Mouse (Mus musculus) forebrain, embryonic 13.5 days (tissue): ENCODE data around the gene Bco1. TPM values are rescaled to one million over a fixed set of nuclear protein-coding genes. Genes with fewer than 3 reads are reported as not detected.

Source experiments
- ATAC-seq: fragments of 200-750 bp; cut with Nextera tagmentation; 2 replicates; pipeline ENCODE4 v1.8.0; 2017
- H3K27ac ChIP-seq: fragments of 300-500 bp; sonication (generic); 2 replicates; pipeline ENCODE4 v1.5.1; 2015; ENCODE audit warnings: inconsistent platforms, mild to moderate bottlenecking, moderate library complexity
- H3K27me3 ChIP-seq: fragments of 300-500 bp; sonication (generic); 2 replicates; pipeline ENCODE4 v1.6.1; 2015; ENCODE audit warnings: mild to moderate bottlenecking, inconsistent platforms
- H3K36me3 ChIP-seq: fragments of 300-500 bp; sonication (generic); 2 replicates; pipeline ENCODE4 v1.6.1; 2015; ENCODE audit warnings: mild to moderate bottlenecking, inconsistent platforms; ENCODE audit not compliant: poor library complexity, severe bottlenecking
- H3K4me1 ChIP-seq: fragments of 300-500 bp; sonication (generic); 2 replicates; pipeline ENCODE4 v1.6.1; 2015; ENCODE audit warnings: inconsistent platforms
- H3K4me2 ChIP-seq: fragments of 300-500 bp; sonication (generic); 2 replicates; pipeline ENCODE4 v1.6.1; 2015; ENCODE audit warnings: inconsistent platforms, mild to moderate bottlenecking, moderate library complexity
- H3K4me3 ChIP-seq: fragments of 300-500 bp; sonication (generic); 2 replicates; pipeline ENCODE4 v1.5.1; 2015; ENCODE audit warnings: mild to moderate bottlenecking, inconsistent platforms
- H3K9ac ChIP-seq: fragments of 300-500 bp; sonication (generic); 2 replicates; pipeline ENCODE4 v1.6.1; 2015; ENCODE audit warnings: mild to moderate bottlenecking, inconsistent platforms
- H3K9me3 ChIP-seq: fragments of 300-500 bp; sonication (generic); replicated peaks from 2 replicates; pipeline ENCODE4 v1.6.1; 2016; ENCODE audit warnings: inconsistent platforms
- WGBS: fragments of 180-500 bp; shearing (Covaris S2); methylation state at CpG from one replicate; pipeline ENCODE4 v1.1.7; 2015; 5-methylcytosine and 5-hydroxymethylcytosine counted together
- polyA plus RNA-seq: library from polyadenylated mRNA; unstranded; fragments of >200 nt; fragmentation: Nextera tagmentation; extraction: Ambion mirVana; gene quantifications from 2 replicates; pipeline ENCODE4 v1.2.1, GENCODE M21; 2015

Gene Bco1
- not detected in 2 replicates for polyA plus RNA-seq

DNA sequence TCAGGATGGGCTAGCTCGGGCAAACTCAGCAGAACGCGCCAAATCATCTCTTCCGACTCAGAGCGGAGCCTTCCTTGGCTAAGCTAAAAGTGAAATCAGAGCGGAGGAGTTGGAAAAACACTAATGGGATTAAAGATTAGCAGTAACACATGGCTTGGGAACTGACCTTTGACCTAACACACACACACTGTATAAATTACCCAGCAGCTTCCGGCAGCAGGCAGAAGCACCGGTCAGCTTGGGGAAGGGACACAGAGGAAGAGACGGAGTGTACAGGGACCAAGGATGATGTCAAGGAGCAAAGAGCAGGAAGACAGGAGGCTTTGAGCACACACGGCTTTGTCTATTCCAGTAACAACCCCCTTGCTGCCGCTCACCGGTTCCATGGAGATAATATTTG is at the start of gene Bco1:
Bco1 (plus strand) TSS at position 208 of the 400 bp plus-strand sequence.
- no peaks in the 10 kb centered on the region for H3K27me3 ChIP-seq
- H3K4me3 ChIP-seq = no peak within 1 kb of the TSS
- H3K9ac ChIP-seq = no peak within 1 kb of the TSS
- peaks cover 10% of the 10 kb centered on the region; the same call in 1 of the 2 replicates for H3K4me1 ChIP-seq
- ATAC-seq = no peak
- no peak within 1 kb of the TSS for H3K4me2 ChIP-seq
- no peaks in the 10 kb centered on the region; the same call in none of the 2 replicates for H3K9me3 ChIP-seq
- 78% methylated on average over 12 of the region's 12 CpGs for WGBS
- H3K36me3 ChIP-seq = no peaks in the 10 kb centered on the region
- no peak within 1 kb of the TSS for H3K27ac ChIP-seq

DNA sequence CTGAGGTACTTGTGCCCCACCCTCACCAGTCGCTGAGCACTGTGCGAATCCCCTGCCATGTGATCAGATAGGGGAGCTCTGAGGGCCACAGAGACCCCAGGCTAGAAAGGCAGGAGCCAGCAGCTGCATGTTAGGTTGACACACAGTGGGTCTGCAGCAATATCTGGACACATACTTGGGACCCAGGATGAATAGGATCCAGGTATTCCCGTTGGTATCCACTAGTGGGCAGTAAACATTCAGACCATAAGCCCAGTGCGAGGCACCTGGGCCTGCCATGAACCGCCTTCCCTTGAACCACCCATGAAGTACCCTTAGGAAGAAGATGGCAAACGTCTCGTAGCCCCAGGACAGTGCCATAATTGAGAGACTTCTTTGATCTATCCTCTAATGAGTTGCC is 46.2 kb upstream of the Bco1 start:
- Histone ChIP-seq H3K9me3 (no peaks in the 10 kb centered on the region), H3K4me3 (no peak overlapping the region), H3K4me1 (no peaks in the 10 kb centered on the region), H3K27me3 (no peaks in the 10 kb centered on the region), H3K4me2 (no peak overlapping the region), H3K9ac (no peak overlapping the region), H3K27ac (no peak overlapping the region), H3K36me3 (no peaks in the 10 kb centered on the region)
- 68% methylated on average over 7 of the region's 7 CpGs for WGBS
- no peak for ATAC-seq

DNA sequence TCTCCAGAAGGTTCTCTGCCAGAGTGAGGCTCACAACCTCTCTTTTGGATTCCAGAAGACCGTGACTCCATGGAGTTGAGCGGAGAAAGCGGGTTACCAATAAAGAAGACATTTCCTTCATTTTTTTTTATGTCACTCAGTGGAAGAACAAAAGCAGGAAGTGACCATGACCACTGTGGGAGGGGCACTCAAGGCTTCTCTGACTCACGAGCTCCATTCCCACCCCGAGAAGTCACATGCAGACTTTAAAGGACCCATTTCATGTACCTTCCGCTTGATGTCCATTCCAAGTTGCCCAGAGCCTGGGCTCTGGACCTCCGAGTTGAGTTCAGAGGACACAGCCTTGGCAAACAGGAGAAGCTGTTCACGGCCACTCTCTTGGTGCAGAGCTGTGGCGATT is 44.9 kb upstream of the Bco1 start:
- no peaks in the 10 kb centered on the region for H3K27me3 ChIP-seq
- H3K27ac ChIP-seq = no peak overlapping the region
- no peak overlapping the region for H3K4me3 ChIP-seq
- no peak overlapping the region for H3K4me2 ChIP-seq
- 94% methylated on average over 9 of the region's 9 CpGs for WGBS
- ATAC-seq = no peak
- no peaks in the 10 kb centered on the region for H3K9me3 ChIP-seq
- no peaks in the 10 kb centered on the region for H3K4me1 ChIP-seq
- no peak overlapping the region for H3K9ac ChIP-seq
- no peaks in the 10 kb centered on the region for H3K36me3 ChIP-seq

DNA sequence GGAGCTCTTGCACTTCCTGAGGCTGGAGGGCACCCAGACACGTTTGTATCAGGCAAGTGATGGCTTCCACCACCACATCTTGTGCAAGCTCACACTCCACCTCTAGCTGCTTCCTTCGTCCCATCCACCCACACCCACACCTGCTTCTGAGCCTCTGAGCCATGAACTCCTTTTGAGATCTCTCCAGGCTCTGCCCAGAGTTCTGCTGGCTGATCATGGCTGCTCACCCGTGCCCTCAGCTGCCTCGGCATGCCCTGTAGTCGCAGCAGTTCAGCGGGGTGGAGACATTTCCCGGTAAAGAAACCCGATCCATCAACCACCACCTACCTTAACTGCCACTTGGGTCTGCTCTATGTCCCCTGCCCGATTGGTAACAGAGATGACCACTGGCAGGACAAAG is 44.3 kb upstream of the Bco1 start:
- Histone ChIP-seq H3K4me3 (no peak overlapping the region), H3K27ac (no peak overlapping the region), H3K4me2 (no peak overlapping the region), H3K4me1 (no peaks in the 10 kb centered on the region), H3K9ac (no peak overlapping the region), H3K36me3 (no peaks in the 10 kb centered on the region), H3K27me3 (no peaks in the 10 kb centered on the region), H3K9me3 (no peaks in the 10 kb centered on the region)
- WGBS = 76% methylated on average over 9 of the region's 9 CpGs
- ATAC-seq = no peak

DNA sequence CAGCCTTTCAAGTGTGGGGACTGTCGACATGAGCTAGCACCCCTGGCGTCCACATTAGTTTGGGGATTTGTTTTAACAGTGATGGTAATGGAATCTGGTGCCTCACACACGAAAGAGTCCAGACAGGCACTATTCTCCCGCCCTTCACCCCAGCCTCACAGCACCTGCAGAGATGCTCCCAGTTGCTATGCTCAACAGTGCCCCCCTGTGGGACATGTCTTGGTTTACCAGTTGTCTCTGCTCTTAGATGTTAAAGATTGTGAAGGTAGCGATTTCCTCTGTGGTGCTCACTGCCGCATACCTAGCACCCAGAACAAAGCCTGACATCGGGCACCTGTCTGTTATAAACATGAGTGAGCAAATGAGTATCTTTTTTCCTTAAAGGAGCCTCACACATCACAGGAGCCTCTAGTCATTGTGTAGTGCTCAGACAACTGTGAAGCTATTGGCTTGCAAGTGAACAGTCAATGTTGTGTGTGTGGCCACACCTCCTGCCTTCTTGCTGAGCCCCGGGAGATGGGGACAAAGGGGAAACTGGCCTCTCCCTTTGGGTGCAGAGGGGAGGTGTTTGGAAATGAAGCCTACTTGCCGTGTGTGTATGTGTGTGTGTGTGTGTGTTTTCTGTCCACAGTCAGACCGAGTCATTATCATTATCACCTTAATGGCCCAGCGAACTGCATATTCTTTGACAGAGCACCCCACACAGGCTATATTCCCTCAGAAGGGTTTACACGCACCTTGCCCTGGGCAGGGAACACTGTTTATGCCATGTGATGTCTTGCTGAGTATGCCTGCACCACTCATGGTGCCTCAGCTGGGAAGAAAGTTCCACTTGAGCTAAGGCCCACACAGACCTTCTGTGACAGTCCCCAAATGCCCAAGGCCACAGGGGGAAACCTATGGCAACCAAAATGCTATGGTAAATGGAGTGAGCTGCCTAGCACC is 42.2 kb upstream of the Bco1 start:
- no peak overlapping the region for H3K27ac ChIP-seq

DNA sequence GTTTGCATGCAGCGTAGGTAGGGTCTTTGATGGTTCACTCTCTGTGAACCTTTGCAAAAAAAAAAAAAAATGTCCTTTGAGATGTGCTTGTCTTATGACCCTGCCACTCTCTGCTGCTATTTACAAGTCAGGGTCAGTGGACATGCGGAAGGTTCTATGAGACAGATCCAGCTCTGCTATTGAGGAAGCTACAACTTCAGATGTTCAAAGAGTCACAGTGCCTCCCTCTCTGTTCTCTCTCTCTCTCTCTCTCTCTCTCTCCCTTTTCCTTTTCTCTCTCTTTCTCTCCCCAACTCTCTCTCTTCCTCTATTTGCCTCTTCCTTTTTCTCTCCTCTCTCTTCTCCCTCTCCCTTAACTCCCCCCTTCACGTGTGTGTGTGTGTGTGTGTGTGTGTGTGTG is 41.5 kb upstream of the Bco1 start:
- no peak overlapping the region for H3K4me2 ChIP-seq
- H3K4me3 ChIP-seq = no peak overlapping the region
- no peak for ATAC-seq
- H3K9ac ChIP-seq = no peak overlapping the region
- no peaks in the 10 kb centered on the region for H3K36me3 ChIP-seq
- no peak overlapping the region for H3K27ac ChIP-seq
- no peaks in the 10 kb centered on the region for H3K9me3 ChIP-seq
- H3K4me1 ChIP-seq = no peaks in the 10 kb centered on the region
- H3K27me3 ChIP-seq = no peaks in the 10 kb centered on the region
- WGBS = 94% methylated on average over 3 of the region's 3 CpGs

More for the DNA sequence above, 42.2 kb upstream of the Bco1 start:
- no peak for ATAC-seq
- Histone ChIP-seq H3K9me3 (no peaks in the 10 kb centered on the region), H3K27me3 (no peaks in the 10 kb centered on the region), H3K4me2 (no peak overlapping the region), H3K4me3 (no peak overlapping the region), H3K9ac (no peak overlapping the region), H3K36me3 (no peaks in the 10 kb centered on the region), H3K4me1 (no peaks in the 10 kb centered on the region)
- WGBS = 72% methylated on average over 12 of the region's 12 CpGs

DNA sequence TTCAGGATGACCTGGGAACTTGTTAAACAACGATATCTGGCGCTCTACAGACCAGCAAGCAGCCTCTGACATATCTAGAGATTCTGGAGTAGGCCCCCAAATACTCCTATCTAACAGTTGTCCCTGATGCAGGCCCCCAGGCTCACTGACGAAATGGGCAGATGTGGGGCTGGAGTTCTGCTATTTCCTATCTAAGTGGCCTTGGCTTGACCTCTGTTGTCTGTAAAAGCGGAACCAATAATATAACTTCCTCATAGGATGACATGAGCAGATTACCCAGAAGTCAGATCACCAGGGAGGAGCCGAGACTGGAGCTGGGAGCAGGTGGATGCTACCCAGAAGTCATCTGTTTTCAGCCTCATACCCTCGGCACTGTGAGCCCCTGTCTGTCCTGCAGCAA is 40.6 kb upstream of the Bco1 start:
- no peak overlapping the region for H3K9ac ChIP-seq
- ATAC-seq = no peak
- WGBS = 90% methylated on average over 6 of the region's 6 CpGs
- no peaks in the 10 kb centered on the region for H3K36me3 ChIP-seq
- no peaks in the 10 kb centered on the region for H3K4me1 ChIP-seq
- no peak overlapping the region for H3K4me2 ChIP-seq
- no peaks in the 10 kb centered on the region for H3K27me3 ChIP-seq
- no peaks in the 10 kb centered on the region for H3K9me3 ChIP-seq
- H3K4me3 ChIP-seq = no peak overlapping the region
- no peak overlapping the region for H3K27ac ChIP-seq

DNA sequence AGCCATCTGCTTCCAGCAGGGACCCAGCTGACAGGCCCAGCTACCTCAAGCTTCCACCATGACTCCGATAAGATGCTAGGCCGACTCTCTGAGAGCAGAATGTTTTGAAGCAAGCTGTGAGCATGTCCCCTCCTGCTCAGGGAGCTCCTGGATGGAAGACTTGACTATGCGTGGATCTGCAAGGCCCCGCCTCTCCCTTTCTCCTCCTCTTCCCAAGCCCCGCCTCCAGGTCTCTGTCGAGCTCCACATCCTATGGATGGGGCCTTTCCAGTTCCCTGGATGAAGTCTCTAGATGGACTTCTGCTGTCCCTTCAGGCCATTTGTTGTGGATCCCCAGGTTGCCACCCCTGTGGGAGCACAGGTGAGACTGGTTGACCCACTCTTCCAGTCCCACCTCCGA is 36.6 kb upstream of the Bco1 start:
- Histone ChIP-seq H3K27me3 (no peaks in the 10 kb centered on the region), H3K4me3 (no peak overlapping the region), H3K4me2 (no peak overlapping the region), H3K9me3 (peaks cover 4% of the 10 kb centered on the region), H3K4me1 (no peaks in the 10 kb centered on the region), H3K9ac (no peak overlapping the region), H3K36me3 (no peaks in the 10 kb centered on the region), H3K27ac (no peak overlapping the region)
- 71% methylated on average over 7 of the region's 7 CpGs for WGBS
- ATAC-seq = no peak

DNA sequence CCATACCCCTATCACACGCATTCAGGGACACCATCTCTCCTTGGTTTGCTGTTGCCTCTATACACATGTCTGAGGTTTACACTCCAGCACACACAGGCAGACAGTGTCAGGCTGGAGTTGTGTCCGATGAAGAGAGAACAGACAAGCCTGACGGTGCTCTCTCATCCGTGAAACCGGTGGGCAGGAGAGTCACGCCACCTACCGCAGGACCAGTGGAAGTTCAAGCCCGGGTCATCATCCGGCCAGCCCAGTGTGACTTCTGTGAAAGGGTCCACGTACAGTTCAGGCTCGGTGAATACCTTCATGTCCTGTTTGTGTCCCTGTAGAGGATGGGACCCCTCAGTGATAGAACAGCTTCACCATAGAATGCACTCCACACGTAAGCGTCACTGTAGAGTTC is 35.3 kb upstream of the Bco1 start:
- no peak overlapping the region for H3K4me3 ChIP-seq
- H3K9me3 ChIP-seq = peaks cover 4% of the 10 kb centered on the region
- H3K27ac ChIP-seq = no peak overlapping the region
- 80% methylated on average over 13 of the region's 13 CpGs for WGBS
- no peak for ATAC-seq
- H3K9ac ChIP-seq = no peak overlapping the region
- H3K27me3 ChIP-seq = no peaks in the 10 kb centered on the region
- no peaks in the 10 kb centered on the region for H3K36me3 ChIP-seq
- no peak overlapping the region for H3K4me2 ChIP-seq
- no peaks in the 10 kb centered on the region for H3K4me1 ChIP-seq

DNA sequence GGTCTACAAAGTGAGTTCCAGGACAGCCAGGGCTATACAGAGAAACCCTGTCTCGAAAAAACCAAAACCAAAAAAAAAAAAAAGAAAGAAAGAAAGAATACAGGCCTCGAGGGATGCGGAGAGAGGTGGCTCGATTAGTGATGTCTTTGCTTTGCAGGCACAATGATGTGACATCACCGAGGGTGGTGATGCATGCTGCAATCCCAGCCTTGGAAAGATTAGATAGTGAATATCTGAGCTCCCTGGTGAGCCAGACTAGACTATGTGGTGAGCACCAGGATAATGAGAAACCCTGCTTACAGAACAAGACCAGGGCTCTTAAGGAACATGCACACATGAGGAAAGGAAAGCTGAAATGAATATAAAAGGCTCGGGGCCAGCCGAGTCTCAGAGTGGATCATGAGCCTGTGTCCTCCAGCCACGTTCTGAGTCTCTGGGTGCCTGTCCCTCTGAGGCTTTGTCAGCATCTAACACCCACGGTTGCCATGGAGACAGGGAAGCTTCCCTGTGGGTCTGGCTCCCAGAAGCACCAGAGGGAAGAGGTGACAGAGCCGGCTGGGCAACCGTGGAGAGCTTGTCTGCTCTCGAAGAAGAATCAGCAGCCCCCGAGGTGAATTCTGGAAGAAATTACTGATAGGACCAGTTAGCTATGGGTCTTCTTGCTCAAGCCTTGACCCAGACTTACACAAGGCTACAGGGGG is 34.3 kb upstream of the Bco1 start:
- Histone ChIP-seq H3K9me3 (peaks cover 4% of the 10 kb centered on the region), H3K4me3 (no peak overlapping the region), H3K36me3 (no peaks in the 10 kb centered on the region), H3K27me3 (no peaks in the 10 kb centered on the region), H3K9ac (no peak overlapping the region), H3K4me2 (no peak overlapping the region), H3K4me1 (no peaks in the 10 kb centered on the region), H3K27ac (no peak overlapping the region)
- 62% methylated on average over 13 of the region's 13 CpGs for WGBS
- ATAC-seq = no peak

DNA sequence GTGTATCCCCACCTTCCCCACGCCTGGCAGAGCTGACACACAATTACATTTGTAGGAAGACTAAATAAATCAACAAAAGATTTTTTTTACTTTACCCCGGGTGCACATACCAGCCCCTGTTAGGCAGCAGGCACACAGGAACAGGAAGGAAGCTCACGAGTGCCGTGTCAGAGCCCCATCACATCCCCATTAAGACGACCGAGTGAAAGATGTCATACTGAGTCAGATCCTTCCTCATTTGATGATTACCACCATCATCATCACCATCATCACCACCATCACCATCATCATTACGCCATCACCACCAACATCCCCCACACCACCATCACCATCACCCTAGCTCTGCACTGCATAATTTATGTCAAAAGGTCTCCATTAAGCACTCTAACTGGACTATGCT is 28.7 kb upstream of the Bco1 start:
- WGBS = 93% methylated on average over 7 of the region's 7 CpGs
- Histone ChIP-seq H3K4me3 (no peak overlapping the region), H3K4me2 (no peak overlapping the region), H3K27me3 (no peaks in the 10 kb centered on the region), H3K4me1 (no peaks in the 10 kb centered on the region), H3K27ac (no peak overlapping the region), H3K9me3 (peaks cover 4% of the 10 kb centered on the region), H3K36me3 (no peaks in the 10 kb centered on the region), H3K9ac (no peak overlapping the region)
- no peak for ATAC-seq

DNA sequence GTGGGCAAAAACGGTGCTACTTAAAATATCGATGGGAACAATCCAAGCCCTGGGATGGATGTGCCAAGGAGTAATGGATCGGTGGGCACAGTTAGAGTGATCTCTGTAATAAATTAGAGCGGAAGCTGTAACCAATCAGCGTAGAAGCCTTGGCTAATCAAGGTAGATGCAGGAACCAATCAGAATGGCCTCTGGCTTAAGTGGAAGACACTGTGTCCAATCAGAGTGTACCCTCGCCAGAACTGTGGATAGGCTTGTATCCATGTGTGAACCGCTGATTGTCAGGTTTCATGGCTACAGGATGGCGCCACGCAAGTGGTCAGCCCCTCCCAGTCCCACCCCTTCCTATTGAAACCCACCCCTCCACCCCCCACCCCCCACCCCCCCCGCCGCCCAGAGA is 28.3 kb upstream of the Bco1 start:
- WGBS = 89% methylated on average over 11 of the region's 11 CpGs
- no peaks in the 10 kb centered on the region for H3K27me3 ChIP-seq

More for the DNA sequence above, 28.3 kb upstream of the Bco1 start:
- Histone ChIP-seq H3K27ac (no peak overlapping the region), H3K4me3 (no peak overlapping the region), H3K36me3 (no peaks in the 10 kb centered on the region), H3K4me2 (no peak overlapping the region), H3K9ac (no peak overlapping the region), H3K4me1 (no peaks in the 10 kb centered on the region), H3K9me3 (peaks cover under 1% of the 10 kb centered on the region)
- no peak for ATAC-seq
